Mouse (Mus musculus) Patski (cell line): Measurements from ENCODE around the gene Trim8. TPM values are rescaled to one million over a fixed set of nuclear protein-coding genes. Genes with fewer than 3 reads are reported as not detected.

Experiments used
- ATAC-seq: fragments of 100-300 bp; one replicate; pipeline ENCODE4 v1.8.0; 2021
- CTCF ChIA-PET: fragments of 350-600 bp; sonication (Branson Sonifier 250); formaldehyde crosslinking; loops from one replicate; lab custom pipeline; 2022; ENCODE audit warnings: inconsistent platforms; lab: Charles Lee
- POLR2A ChIA-PET: fragments of 350-600 bp; sonication (Branson Sonifier 250); formaldehyde crosslinking; loops from one replicate; lab custom pipeline; 2022; ENCODE audit warnings: antibody characterized with exemption, inconsistent platforms; lab: Charles Lee
- DNase-seq: peaks from one replicate; pipeline ENCODE4 v3.0.0-alpha.2; 2011; ENCODE audit warnings: low read depth, low spot score
- H3K27me3 ChIP-seq: fragments of 371-371 bp; one replicate; pipeline ENCODE4 v1.5.1; 2021
- CTCF ChIP-seq: fragments of 100-300 bp; IDR thresholded peaks from one replicate; pipeline ENCODE4 v1.5.1; 2021
- in situ Hi-C: fragments of 300-500 bp; cut with MboI; formaldehyde crosslinking; loops from 3 replicates; pipeline ENCODE4 v1.11.1; 2018; ENCODE audit warnings: low pct_unique_long_range_greater_than_20kb, mixed read lengths
- polyA plus RNA-seq: library from polyadenylated mRNA; unstranded; gene quantifications from one replicate; pipeline ENCODE4 v1.2.3, GENCODE M21; 2021

Gene Trim8
- polyA plus RNA-seq, 1 experiment from 2014 or later, result 89.9 TPM

- no peak for DNase-seq
- no peak for TF ChIP-seq CTCF
- no peak for ATAC-seq
- in situ Hi-C loops, result no loop called here
- ChIA-PET POLR2A (interaction anchor here (0.5 to 1.4 kb wide), 4 partner anchors 16 to 1354 kb away, joined by 3 to 5 read pairs (median 4); no protein-coding TSS in a partner anchor), CTCF (interaction anchor here (1.2 to 2.5 kb wide), 3 partner anchors 9 to 12 kb away, joined by 4 to 7 read pairs (median 5); no protein-coding TSS in a partner anchor)
- H3K27me3 ChIP-seq, result no peaks in the 10 kb centered on the region
Measured at GRCm38 (mm10) chr19:46459889-46460288, 41.6 kb upstream of the Trim8 start.

GRCm38 (mm10) chr19:46462574-46462973 is 38.9 kb upstream of the Trim8 start:
- CTCF ChIA-PET, result interaction anchor here (1.0 kb wide), 1 partner anchor 10 kb away, joined by 3 read pairs; no protein-coding TSS in a partner anchor
- POLR2A ChIA-PET, result no interaction called here
- no peak for ATAC-seq
- DNase-seq, result no peak
- in situ Hi-C loops, result no loop called here
- no peaks in the 10 kb centered on the region for H3K27me3 ChIP-seq
- TF ChIP-seq CTCF, result no peak

GRCm38 (mm10) chr19:46463446-46463845 is 38.1 kb upstream of the Trim8 start:
- H3K27me3 ChIP-seq, result no peaks in the 10 kb centered on the region
- ATAC-seq (no peak), DNase-seq (no peak)
- CTCF ChIA-PET, result interaction anchor here (1.0 kb wide), 1 partner anchor 11 kb away, joined by 3 read pairs; no protein-coding TSS in a partner anchor
- POLR2A ChIA-PET, result no interaction called here
- no peak for TF ChIP-seq CTCF
- in situ Hi-C loops, result no loop called here

- DNase-seq (no peak), ATAC-seq (no peak)
- CTCF ChIA-PET, result interaction anchor here (1.7 to 2.3 kb wide), 4 partner anchors 8 to 22 kb away, joined by 4 to 11 read pairs (median 6); no protein-coding TSS in a partner anchor
- no peaks in the 10 kb centered on the region for H3K27me3 ChIP-seq
- no peak for TF ChIP-seq CTCF
- in situ Hi-C loops, result no loop called here
- POLR2A ChIA-PET, result interaction anchor here (0.9 kb wide), 1 partner anchor 25 kb away, joined by 3 read pairs; no protein-coding TSS in a partner anchor
Measured at GRCm38 (mm10) chr19:46466160-46466559, 35.3 kb upstream of the Trim8 start.

- ATAC-seq (no peak), DNase-seq (no peak)
- no peak for TF ChIP-seq CTCF
- in situ Hi-C loops, result no loop called here
- ChIA-PET CTCF (interaction anchor here (0.8 to 2.3 kb wide), 5 partner anchors 11 to 23 kb away, joined by 3 to 11 read pairs (median 5); no protein-coding TSS in a partner anchor), POLR2A (interaction anchor here (0.6 to 1.7 kb wide), 4 partner anchors 10 to 137 kb away, joined by 3 to 5 read pairs (median 3); no protein-coding TSS in a partner anchor)
- H3K27me3 ChIP-seq, result no peaks in the 10 kb centered on the region
Measured at GRCm38 (mm10) chr19:46467051-46467503, 34.4 kb upstream of the Trim8 start.

GRCm38 (mm10) chr19:46470364-46471240 is 30.9 kb upstream of the Trim8 start:
- ATAC-seq, result no peak
- CTCF ChIA-PET, result interaction anchor here (1.3 to 1.6 kb wide), 2 partner anchors 11 to 27 kb away, joined by 3 to 5 read pairs; no protein-coding TSS in a partner anchor
- POLR2A ChIA-PET, result interaction anchor here (0.6 to 0.7 kb wide), 2 partner anchors 20 to 76 kb away, joined by 3 to 4 read pairs; no protein-coding TSS in a partner anchor
- H3K27me3 ChIP-seq, result no peaks in the 10 kb centered on the region
- no peak for DNase-seq
- in situ Hi-C loops, result no loop called here
- TF ChIP-seq CTCF, result no peak

- in situ Hi-C loops, result no loop called here
- DNase-seq (no peak), ATAC-seq (no peak)
- ChIA-PET POLR2A (interaction anchor here (1.2 kb wide), 1 partner anchor 15 kb away, joined by 3 read pairs; no protein-coding TSS in a partner anchor), CTCF (interaction anchor here (1.6 kb wide), 1 partner anchor 26 kb away, joined by 3 read pairs; no protein-coding TSS in a partner anchor)
- TF ChIP-seq CTCF, result no peak
- no peaks in the 10 kb centered on the region for H3K27me3 ChIP-seq
Measured at GRCm38 (mm10) chr19:46471324-46472093, 30.0 kb upstream of the Trim8 start.

- TF ChIP-seq CTCF, result no peak
- ChIA-PET CTCF (no interaction called here), POLR2A (interaction anchor here (0.6 to 1.3 kb wide), 2 partner anchors 10 to 144 kb away, joined by 3 read pairs; no protein-coding TSS in a partner anchor)
- DNase-seq, result no peak
- no peak for ATAC-seq
- in situ Hi-C loops, result no loop called here
- H3K27me3 ChIP-seq, result no peaks in the 10 kb centered on the region
Measured at GRCm38 (mm10) chr19:46477432-46477845, 24.1 kb upstream of the Trim8 start.

- no peak for TF ChIP-seq CTCF
- POLR2A ChIA-PET, result interaction anchor here (0.6 kb wide), 2 partner anchors 11 to 26 kb away, joined by 3 read pairs; no protein-coding TSS in a partner anchor
- no peaks in the 10 kb centered on the region for H3K27me3 ChIP-seq
- peak; percentile 4 for ATAC-seq
- in situ Hi-C loops, result no loop called here
- CTCF ChIA-PET, result interaction anchor here (1.1 to 1.6 kb wide), 3 partner anchors 8 to 18 kb away, joined by 3 to 6 read pairs (median 3); no protein-coding TSS in a partner anchor
- DNase-seq, result no peak
Measured at GRCm38 (mm10) chr19:46478242-46478641, 23.3 kb upstream of the Trim8 start.
